Mouse (Mus musculus) right cerebral cortex, postnatal 25 days (tissue): ENCODE data around the gene Gigyf2.

Experiments
- DNase-seq: peaks from one replicate; pipeline ENCODE4 v3.0.0; 2022

The Gigyf2 gene

DNA sequence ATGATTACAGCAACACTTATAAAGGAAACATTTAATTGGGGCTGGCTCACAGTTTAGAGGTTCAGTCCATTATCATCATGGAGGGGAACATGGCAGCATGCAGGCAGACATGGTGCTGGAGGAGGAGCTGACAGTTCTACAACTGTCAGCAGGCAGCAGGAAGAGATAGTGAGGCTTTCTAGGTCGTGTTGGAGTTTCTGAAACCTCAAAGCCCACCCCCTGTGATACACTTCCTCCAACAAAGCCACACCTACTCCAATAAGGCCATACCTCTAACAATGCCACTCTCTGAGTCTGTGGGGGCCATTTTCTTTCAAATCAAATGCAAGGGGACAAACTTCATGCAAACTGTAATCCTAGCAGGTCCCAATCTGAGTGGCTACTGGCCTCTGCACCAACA, 5.7 kb upstream of the Gigyf2 start:
- no peak for DNase-seq

DNA sequence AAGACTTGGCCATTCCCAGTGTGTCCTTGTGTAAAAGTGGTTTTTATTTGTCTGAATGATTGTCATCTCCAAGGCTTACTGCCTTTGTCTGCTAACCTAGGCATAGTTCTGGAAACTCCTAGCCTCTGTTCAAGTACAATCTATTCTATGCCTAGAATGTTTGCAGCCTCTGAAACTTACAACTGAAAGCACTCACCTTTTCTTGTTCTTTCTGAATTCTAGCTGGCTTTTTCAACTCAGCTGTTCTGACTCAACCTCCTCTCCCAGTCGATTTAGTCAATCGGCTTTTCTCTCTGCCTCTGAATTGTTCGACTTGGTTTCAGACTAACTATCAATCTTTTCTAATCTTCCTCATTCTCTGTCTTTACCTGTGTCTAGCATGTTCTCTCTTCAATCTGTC, 4.0 kb upstream of the Gigyf2 start:
- DNase-seq: no peak

- DNase-seq: no peak
These were observed 2.1 kb upstream of the Gigyf2 start for GRCm38 (mm10) chr1:87324649-87325048.

DNA sequence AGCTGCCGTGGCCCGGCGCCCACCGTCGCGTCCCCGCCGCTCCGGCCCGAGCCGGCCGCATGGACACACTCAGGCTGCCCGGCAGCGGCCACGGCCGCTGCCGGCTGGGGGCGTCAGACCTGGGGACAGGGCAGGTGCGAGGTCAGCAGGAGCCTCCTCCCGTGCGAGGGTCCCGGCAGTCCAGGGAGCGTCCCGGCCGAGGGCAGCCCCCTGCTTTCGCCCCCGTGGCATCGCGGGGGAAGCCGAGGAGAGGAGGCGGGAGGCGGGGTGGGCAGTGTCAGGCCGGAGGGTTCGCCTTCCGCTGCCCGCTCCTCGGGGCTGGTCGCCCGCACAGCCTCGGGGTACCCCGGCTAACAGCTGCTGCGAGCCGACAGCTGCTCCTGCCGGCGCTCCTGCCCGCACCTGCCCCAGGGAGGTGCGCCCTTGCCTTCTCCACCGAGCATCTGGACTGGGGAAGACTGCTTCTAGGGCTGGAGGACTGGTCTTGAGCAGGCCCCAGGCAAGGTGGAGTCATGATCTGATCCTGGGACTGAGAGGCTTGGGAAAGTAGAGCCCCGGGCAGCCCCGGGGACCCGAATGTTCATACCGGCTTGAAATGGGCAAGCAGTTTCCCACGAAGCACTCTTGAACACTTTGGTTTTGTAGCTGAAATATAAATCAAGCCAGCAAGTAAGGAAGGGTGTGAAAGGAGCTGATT, 515 bp downstream of the Gigyf2 start:
- DNase-seq: peak; percentile 49

DNA sequence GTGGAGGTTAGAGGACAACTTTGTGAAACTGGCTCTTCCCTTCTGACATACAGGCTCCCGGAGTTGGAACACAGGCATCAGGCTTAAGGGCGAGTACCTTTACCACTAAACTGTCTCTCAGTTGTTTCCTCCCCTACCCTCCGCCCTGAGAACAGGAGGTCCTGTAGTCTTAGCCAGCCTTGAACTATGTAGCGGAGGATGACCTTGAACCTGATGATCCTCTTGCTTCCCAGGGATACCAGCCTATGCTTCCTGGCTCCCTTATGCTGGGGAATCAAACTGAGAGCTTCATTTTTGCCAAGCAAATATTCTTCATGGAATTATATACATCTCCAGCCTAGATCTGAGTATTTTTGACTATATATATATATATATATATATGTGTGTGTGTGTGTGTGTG, 5.0 kb downstream of the Gigyf2 start:
- DNase-seq: no peak

- no peak for DNase-seq
These were observed 23.8 kb downstream of the Gigyf2 start for GRCm38 (mm10) chr1:87350576-87350975.

DNA sequence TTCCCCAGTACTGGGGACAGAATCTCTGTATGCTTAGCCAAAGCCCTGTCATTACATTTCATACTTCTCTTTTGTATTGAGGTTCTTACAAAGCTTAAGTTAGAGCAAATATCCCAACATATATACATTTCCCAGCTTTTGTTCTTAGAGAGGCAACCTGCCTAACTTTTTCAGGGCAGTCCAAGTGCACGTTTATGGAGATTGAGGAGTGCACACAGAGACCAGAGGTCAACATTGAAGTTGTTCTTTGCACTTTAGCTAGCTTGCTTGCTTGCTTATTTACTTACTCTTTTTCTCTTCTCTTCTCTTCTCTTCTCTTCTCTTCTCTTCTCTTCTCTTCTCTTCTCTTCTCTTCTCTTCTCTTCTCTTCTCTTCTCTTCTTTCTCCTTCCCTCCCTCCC, 33.5 kb downstream of the Gigyf2 start:
- no peak for DNase-seq

DNA sequence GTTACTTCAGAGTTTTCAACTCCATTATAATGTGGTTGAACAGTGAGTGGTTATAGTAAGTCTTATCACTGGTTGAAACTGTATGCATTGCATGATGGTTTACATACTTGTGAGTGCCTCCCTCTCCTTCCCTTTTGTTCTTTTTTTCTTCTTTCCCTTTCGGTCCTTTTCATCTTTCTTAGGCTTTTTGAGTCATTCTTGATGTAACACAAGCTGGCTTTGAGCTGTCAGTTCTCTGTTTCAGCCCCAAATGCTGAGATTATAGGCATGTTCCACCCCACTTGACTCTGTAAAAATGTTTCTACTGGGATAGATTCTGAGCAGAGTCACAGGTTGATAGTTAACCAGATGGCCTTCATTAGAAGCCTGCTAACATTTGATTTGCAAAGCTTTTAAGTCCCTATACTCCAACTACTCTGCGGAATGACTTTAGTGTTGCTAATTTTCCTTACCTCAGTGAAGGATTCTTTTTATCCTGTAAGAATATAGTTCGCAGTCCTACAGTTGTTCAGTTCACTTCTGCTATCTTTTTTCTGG, 51.3 kb downstream of the Gigyf2 start:
- DNase-seq: no peak

DNA sequence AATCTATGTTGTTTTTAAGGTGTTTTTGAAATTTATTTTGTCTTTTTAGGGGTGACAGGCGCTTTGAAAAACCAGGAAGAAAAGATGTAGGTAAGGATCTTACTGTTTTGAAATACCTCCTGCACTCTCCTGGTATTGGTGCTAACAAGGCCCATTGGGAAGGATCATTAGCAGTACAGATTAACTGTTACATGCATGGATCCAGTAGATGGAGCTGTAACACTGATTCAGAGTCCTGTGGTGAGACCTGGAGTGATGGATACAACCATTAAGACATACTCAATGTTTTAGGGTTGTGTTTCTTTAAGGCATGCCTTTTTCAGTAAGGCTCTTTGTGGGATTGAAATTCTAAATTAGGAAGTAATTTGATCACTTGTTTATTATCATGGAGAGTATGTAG, 53.1 kb downstream of the Gigyf2 start:
- DNase-seq: no peak

- DNase-seq: no peak
These were observed 54.4 kb downstream of the Gigyf2 start for GRCm38 (mm10) chr1:87381152-87381551.

DNA sequence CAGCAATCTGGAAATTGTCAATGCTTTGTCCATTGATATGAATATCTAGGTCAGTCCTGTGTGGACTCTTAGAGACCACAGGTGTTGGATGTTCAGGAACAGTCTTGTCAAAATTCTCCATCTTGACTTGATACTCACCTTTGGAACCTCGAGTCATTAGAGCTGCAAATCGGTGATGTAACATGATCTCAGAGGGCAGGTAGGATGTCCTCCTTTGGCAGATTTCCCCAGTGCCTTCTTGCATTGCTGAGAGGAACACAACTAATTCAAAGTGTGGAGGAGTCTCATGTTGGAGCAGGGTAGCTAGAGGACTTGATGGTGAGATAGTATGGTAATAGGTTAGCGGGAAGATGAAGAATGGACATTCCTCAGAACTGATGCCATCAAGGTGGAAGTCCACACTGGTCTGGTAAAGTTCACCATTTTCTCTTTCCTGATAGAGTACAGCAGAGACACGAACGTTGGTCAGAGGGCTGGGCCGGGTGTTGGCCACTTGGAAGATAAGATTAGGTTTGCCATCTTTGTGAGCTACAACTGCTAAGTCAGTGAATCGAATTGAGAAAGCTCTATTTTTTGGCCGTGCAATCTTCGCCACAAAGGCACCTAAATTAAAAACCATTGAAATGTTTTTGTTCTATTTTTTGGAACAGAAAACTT, 59.8 kb downstream of the Gigyf2 start:
- no peak for DNase-seq

DNA sequence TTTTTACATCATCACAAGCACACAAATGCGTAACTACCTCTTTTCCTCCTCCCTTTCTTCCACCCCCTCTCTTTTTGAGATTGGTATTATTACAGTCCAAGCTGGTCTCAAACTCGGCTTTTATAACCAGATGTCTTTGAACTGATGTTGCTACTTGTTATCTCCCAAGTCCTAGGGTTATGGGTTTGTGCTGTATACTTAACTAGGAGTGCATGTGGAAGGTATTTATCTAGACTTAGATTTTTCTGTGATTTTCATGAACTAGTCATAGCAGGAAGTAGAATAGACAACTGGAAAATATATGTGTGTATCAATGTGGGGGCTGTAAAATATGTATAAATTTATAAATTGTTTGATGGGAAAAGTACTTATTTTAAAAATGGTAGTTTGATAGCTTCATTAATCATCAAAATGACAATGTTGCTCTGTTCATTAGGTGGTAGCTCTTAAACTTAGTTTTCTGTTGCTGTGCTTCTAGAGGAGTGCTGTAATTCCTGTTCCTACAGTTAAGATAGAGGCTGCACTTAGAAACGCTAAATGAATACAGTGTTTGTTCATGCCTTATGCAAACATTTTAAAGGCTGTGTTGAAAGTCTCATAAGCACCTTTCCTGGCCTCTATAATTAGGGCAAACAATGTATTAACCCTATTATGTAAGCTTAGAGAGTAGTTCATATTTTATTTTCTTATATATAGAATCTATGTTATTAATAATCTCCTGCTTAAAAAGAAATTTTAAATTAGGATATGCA, 66.8 kb downstream of the Gigyf2 start:
- DNase-seq: no peak

GRCm38 (mm10) chr1:87394594-87394993, 67.8 kb downstream of the Gigyf2 start, which contains the start of gene Kcnj13:
Gene Kcnj13, minus strand, starts transcription at chr1:87394729.
- DNase-seq: no peak

GRCm38 (mm10) chr1:87396923-87397586, 70.3 kb downstream of the Gigyf2 start:
- no peak for DNase-seq

DNA sequence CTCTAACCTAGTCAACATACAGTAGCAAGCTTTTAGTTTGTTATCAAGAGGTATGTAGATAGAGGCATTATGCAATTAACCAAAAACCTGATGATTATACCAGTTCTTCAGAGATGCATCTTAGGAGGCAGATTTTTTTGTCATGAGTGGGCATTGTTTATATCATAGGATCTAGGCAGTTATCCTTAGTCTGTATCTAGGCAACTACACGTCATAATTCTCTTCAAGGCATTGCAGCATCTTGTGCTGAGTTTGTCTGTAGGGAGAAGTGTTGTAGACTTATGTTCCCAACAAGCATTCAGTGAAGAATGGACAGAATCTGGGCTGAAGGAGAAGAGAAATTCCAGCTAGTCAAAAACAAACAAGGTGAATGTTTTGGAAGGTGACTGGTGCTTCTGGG, 77.9 kb downstream of the Gigyf2 start:
- no peak for DNase-seq

DNA sequence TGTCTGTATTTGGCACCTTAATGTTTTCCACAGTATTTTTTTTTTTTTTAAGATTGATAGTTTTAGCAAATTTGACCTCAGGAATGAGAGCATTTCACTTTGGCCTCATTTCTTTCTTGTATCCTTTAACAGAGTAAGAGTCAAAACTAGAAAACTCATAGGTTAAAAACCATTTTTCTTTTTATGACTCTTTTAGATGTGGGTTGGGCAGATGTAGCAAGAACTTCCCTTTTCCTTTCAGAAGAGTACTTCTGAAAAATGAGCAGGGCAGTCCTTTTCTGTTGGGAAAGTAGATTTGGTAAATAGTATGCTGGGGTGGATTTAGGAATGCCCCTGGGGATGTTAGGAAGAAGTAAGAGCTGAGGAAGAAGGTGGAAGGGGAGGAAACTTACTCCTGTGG, 79.2 kb downstream of the Gigyf2 start:
- DNase-seq: no peak

GRCm38 (mm10) chr1:87409380-87409779, 82.6 kb downstream of the Gigyf2 start:
- no peak for DNase-seq

- DNase-seq: no peak
These were observed 91.9 kb downstream of the Gigyf2 start for GRCm38 (mm10) chr1:87418733-87419132.

GRCm38 (mm10) chr1:87435125-87435524, 108.3 kb downstream of the Gigyf2 start:
- DNase-seq: no peak

GRCm38 (mm10) chr1:87436583-87436982, 109.8 kb downstream of the Gigyf2 start:
- no peak for DNase-seq

DNA sequence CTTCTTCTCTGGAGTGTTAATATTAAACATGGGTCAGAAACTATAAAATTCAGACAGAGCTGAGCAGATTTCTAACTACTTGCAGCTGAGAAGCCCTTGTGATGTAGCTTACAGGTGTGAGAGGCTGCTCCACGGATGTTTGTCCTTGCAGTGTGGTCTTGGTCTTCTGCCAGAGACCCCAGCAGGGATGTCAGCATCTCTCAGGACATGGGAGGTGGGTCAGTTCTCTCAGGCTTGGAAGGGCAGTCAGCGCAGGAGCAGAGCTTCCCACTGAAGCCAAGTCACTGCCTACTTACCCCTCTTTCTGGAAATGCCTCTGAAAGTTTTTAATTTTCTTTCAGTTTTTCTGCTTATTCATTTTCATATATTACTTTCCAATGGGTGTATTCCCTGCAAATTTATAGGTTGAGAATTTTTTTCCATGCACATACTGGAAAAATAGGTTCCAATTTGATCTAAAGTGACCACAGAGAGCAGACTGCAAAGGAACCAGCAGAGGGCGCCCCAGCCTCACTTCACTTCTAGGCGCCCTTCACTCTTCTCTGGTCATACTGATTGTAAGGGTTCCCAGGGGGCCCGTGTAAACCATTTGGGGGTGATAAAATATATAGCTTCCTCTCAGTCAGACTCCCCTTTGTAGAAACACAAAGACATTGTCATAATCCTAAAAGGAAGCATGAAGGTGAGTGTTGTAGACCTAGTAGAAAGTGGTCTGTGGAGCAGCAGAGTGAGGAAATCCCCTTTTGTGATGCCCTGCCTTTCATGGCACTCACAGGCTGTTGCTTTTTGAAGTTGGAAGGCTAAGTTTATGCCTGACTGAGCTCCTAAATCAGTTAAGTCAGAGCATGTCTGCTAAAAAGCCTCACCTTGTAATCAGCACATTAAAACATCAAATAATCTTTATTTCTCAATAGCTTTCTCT, 120.6 kb downstream of the Gigyf2 start:
- peak; percentile 50 for DNase-seq

GRCm38 (mm10) chr1:87449432-87449831, 122.6 kb downstream of the Gigyf2 start:
- DNase-seq: no peak
